Mouse (Mus musculus): ENCODE measurements around the gene Pp2d1. TPM values are rescaled to one million over a fixed set of nuclear protein-coding genes. Genes with fewer than 3 reads are reported as not detected.
"Not testable (repeated sequence)": the region's sequence is repeated elsewhere in the genome, so short reads cannot be mapped to it uniquely, and the experiment has no call there.

Pp2d1 gene
- polyA plus RNA-seq, 1 experiment from 2014 or later, result 0.39 TPM

DNA sequence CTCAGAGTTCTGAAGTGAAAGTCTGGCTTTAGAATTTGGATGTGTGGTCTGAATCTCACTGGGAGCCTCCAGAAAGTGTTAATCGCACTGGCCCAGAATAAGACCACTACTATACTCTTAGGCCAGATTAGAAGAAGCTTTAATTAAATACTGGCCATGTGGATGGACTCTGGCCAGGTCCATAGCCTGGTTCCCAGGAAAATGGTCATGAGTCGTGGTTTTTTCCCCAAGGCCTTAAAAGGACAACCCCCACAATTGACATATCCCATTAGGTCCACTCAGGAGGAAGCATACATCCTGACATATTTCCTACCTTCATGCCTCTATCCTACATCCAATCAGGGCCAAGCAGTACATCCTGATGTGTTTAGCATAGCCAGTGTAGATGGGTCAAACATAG lies 37.9 kb upstream of the Pp2d1 start:
- H3K4me3 ChIP-seq, result no peak overlapping the region
- 89% methylated on average over 2 of the region's 2 CpGs for WGBS
- no peak overlapping the region for H3K9ac ChIP-seq
- no peaks in the 10 kb centered on the region for H3K36me3 ChIP-seq (ENCODE audit: poor library complexity, severe bottlenecking)
- peaks cover 17% of the 10 kb centered on the region for H3K4me1 ChIP-seq
- ATAC-seq, result no peak
- no peak overlapping the region for H3K27ac ChIP-seq
- no peak overlapping the region for H3K4me2 ChIP-seq
- no peaks in the 10 kb centered on the region for H3K27me3 ChIP-seq
- no peaks in the 10 kb centered on the region for H3K9me3 ChIP-seq (replicated peaks)

DNA sequence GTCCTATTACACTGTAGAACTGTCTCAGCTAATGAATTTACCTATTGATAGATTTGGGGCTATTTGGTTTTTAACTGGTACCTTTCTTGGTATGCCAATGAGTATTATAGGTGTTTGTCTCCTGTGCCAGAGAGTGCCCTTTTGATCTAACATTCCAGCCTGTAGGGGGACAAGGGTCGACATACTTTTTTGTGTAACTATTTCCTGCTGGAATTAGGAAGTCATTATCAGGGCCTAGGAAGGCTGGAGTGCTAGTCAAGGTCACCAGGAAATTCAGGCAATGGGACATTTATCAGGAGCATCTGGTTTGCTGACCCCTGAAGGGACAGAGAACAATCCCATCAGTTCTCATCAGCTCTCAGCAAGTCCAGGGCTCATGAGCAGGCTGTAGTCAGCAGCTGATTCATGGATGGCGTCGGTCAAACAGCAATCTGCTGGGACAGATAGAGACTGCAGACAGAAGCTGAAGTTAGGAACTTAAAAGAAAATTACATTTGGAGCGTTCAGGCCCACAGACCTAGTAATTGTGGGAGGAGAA lies 33.8 kb upstream of the Pp2d1 start:
- Histone ChIP-seq H3K36me3 (ENCODE audit: poor library complexity, severe bottlenecking) (no peaks in the 10 kb centered on the region), H3K27ac (no peak overlapping the region), H3K4me2 (no peak overlapping the region), H3K9me3 (replicated peaks) (no peaks in the 10 kb centered on the region), H3K9ac (no peak overlapping the region), H3K4me1 (peaks cover 28% of the 10 kb centered on the region), H3K4me3 (no peak overlapping the region), H3K27me3 (no peaks in the 10 kb centered on the region)
- ATAC-seq, result no peak
- 83% methylated on average over 4 of the region's 4 CpGs for WGBS

DNA sequence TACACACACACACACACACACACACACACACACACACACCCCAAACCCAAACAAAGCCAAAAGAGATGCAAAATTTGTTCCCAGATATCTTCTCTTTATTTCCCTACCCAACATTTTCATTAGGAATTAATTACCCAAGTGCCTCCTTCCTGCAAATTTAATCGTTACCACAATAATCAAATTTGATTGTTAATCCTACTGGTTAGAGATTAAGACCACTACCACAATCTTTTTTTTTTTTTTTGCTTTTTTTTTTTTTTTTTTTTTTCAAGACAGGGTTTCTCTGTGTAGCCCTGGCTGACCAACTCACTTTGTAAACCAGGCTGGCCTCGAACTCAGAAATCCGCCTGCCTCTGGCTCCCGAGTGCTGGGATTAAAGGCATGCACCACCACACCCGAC lies 31.7 kb upstream of the Pp2d1 start:
- not testable (repeated sequence) for H3K9ac ChIP-seq, ATAC-seq

DNA sequence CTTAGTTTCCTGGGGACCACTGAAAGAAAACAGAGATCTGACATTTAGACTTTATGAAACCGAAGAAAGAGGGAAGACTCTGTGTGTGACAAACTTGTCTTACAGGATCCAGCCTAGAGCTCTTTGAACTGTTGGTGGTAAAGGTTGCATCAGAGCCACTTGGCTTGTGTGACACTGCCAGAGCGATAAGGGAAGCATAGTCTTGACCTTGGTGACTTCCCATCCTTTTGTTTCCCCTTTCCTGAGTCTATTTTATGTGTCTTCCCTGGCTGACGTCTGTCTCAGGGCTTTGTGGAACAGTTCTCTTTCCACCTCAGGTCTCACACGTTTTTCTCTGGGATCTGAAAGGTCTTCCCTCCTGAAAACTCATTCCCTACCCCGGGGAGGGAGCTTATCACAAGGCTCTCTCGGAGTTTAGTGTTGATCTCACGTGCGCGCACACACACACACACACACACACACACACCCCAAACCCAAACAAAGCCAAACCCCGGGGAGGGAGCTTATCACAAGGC lies 31.2 kb upstream of the Pp2d1 start:
- no peaks in the 10 kb centered on the region for H3K36me3 ChIP-seq (ENCODE audit: poor library complexity, severe bottlenecking)
- H3K9ac ChIP-seq, result no peak overlapping the region; the same call in 1 of the 2 replicates
- H3K4me3 ChIP-seq, result no peak overlapping the region
- no peak for ATAC-seq
- no peaks in the 10 kb centered on the region for H3K27me3 ChIP-seq
- peak overlapping the region; percentile 51; the same call in 1 of the 2 replicates for H3K27ac ChIP-seq
- 44% methylated on average over 10 of the region's 10 CpGs for WGBS
- H3K9me3 ChIP-seq (replicated peaks), result no peaks in the 10 kb centered on the region
- H3K4me1 ChIP-seq, result peaks cover 32% of the 10 kb centered on the region
- peak overlapping the region; percentile 47 for H3K4me2 ChIP-seq

More for the DNA sequence above, 31.7 kb upstream of the Pp2d1 start:
- H3K4me2 ChIP-seq; H3K27me3 ChIP-seq; H3K9me3 ChIP-seq (replicated peaks); H3K27ac ChIP-seq; H3K36me3 ChIP-seq (ENCODE audit: poor library complexity, severe bottlenecking); H3K4me3 ChIP-seq: not testable (repeated sequence)
- WGBS, result 92% methylated on average over 5 of the region's 5 CpGs
- H3K4me1 ChIP-seq, result peaks cover 30% of the 10 kb centered on the region

DNA sequence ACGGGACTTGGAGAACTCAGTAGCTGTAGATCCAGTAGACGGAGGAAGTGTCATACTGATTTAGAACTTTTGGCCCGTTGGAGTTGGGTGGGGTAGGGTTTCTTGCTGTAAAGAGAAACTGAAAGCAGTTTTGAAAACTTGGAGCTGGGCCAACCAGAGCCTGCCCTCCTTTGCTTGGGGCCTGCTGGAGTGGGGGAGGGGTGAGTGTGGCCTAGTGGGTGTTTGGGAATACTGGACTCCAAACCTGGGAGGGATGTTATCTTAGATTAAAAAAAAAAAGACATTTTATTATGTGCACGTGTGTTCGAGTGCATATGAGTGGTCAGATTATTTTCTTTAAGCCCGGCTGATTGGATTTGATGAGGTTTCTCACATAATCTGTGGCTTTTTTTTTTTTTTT lies 30.6 kb upstream of the Pp2d1 start:
- Histone ChIP-seq H3K4me3 (peak overlapping the region; percentile 10; the same call in 1 of the 2 replicates), H3K4me1 (peaks cover 32% of the 10 kb centered on the region), H3K27me3 (no peaks in the 10 kb centered on the region), H3K36me3 (ENCODE audit: poor library complexity, severe bottlenecking) (no peaks in the 10 kb centered on the region), H3K27ac (peak overlapping the region; percentile 74), H3K9ac (0 out of 2 replicates have a peak overlapping the region, but pooled peaks have one; percentile 30), H3K9me3 (replicated peaks) (no peaks in the 10 kb centered on the region), H3K4me2 (peak overlapping the region; percentile 47)
- WGBS, result 32% methylated on average over 6 of the region's 6 CpGs
- ATAC-seq, result no peak

DNA sequence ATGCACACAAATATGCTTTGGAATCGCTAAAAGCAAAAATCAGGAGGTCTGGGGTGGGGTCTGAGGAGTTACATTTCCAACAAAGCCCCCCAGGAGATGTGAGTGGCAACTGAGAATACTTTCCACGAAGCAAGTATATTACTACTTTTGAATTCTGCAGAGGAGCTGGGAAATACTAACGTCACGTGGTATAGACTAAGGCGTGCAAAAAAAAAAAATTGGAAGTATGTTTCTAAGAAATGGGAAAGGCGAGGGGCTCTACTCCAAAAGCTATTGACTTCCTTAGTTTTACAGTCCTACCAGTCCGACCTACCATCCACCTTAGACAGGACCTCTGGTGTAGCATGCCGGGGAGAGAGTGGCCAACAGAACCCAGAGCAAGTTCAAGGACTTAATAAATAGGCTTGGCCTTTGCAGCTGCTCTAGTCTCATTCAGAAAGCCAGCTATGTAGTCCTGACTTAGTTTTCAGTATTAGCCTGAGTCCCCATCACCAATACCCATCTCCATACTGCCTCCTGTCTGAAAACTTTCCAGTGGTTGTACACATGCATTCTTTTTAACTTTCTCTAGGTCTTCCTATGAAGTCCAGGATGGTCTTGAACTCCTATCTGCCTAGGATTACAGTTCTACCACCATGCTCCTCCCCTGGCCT lies 29.6 kb upstream of the Pp2d1 start:
- WGBS, result 37% methylated on average over 8 of the region's 8 CpGs
- no peaks in the 10 kb centered on the region for H3K27me3 ChIP-seq
- H3K9ac ChIP-seq, result peak overlapping the region; percentile 95
- H3K36me3 ChIP-seq (ENCODE audit: poor library complexity, severe bottlenecking), result no peaks in the 10 kb centered on the region
- peak overlapping the region; percentile 98 for H3K27ac ChIP-seq
- H3K4me3 ChIP-seq, result peak overlapping the region; percentile 81
- no peaks in the 10 kb centered on the region for H3K9me3 ChIP-seq (replicated peaks)
- no peak for ATAC-seq
- H3K4me1 ChIP-seq, result peaks cover 32% of the 10 kb centered on the region
- H3K4me2 ChIP-seq, result peak overlapping the region; percentile 89

DNA sequence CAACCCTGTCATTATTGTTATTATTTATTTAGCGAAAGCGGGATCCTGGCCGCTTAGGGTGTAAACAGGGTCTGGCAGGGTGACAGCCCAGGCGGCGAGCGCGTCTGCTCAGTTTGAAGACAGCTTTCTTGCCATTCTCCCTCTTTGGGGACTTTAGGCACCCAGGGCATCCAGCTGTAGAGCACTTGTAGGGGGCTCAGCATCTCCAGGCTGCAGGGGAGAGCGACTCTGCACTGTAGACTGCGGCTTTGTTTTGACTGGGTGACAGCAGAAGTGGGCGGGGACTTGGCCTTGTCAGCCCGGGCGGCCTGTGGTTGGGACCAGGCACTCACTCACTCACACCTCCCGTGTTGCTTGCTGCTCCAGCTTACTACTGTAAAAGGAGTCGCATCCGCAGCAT lies 28.9 kb upstream of the Pp2d1 start:
- Histone ChIP-seq H3K27me3 (no peaks in the 10 kb centered on the region), H3K36me3 (ENCODE audit: poor library complexity, severe bottlenecking) (no peaks in the 10 kb centered on the region), H3K4me3 (peak overlapping the region; percentile 81), H3K9ac (peak overlapping the region; percentile 95), H3K9me3 (replicated peaks) (no peaks in the 10 kb centered on the region), H3K4me2 (peak overlapping the region; percentile 89), H3K4me1 (peaks cover 32% of the 10 kb centered on the region), H3K27ac (peak overlapping the region; percentile 98)
- peak; percentile 89 for ATAC-seq
- WGBS, result under 1% methylated on average over 15 of the region's 15 CpGs

DNA sequence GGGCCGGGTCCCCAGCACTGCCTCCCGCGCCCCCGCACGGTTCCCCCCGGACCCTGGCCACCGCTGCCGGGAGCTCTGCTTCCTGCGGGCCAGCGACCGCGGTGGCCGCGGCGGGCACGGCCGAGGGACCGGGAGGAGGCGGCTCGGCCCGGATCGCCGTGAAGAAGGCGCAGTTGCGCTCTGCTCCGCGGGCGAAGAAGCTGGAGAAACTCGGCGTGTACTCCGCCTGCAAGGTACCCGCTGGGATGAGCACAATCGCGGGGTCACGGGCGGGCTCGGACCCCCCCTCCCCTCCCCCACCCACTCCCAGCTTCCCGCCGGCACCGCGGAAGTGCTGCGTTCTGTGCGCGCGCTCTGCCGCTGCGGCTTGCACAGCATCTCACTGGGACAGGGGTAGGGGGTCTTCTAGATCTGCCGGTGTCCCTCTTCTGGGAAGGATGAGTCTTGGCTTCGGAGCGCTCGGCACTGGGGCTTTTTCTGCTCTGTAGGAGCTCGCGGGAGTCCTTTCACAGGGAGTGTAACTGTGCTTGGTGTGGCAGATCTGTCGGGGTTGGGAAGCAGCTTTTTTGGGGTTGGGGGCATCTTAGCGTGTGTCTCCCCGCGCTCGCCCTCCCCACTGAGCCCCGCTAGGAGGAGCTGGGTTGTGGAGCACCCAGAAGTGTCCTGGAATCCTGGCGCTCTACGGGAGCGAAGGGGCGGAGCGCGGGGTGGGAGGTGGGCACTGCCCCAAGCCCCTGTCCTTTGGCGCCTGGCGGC lies 28.3 kb upstream of the Pp2d1 start:
- peak overlapping the region; percentile 89 for H3K4me2 ChIP-seq
- H3K36me3 ChIP-seq (ENCODE audit: poor library complexity, severe bottlenecking), result no peaks in the 10 kb centered on the region
- ATAC-seq, result peak; percentile 71
- H3K9me3 ChIP-seq (replicated peaks), result no peaks in the 10 kb centered on the region
- H3K4me3 ChIP-seq, result peak overlapping the region; percentile 81
- H3K9ac ChIP-seq, result peak overlapping the region; percentile 95
- peaks cover 32% of the 10 kb centered on the region for H3K4me1 ChIP-seq
- H3K27ac ChIP-seq, result peak overlapping the region; percentile 98
- WGBS, result under 1% methylated on average over 62 of the region's 67 CpGs
- no peaks in the 10 kb centered on the region for H3K27me3 ChIP-seq

DNA sequence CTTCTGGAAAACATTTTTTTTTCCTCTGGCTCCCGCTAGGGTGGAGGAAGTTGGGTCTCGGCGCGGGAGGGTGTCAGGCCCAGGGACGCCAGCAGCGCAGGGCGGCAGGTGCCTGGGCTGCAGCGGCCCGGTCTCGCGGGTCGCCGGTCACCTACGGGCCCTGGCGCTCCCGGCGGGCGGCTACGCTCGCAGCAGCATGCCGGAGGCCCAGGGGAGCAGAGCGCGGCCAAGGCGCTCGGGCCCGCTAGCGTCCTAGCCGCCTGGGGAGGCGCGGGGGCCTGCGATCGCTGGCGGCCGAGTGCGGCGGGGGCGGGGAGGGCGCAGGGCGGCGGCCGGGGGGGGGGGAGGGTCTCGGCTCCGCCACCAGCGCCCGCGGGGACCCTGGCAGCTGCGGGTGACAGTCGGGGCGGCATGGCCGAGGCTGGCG lies 27.7 kb upstream of the Pp2d1 start:
- peaks cover 32% of the 10 kb centered on the region for H3K4me1 ChIP-seq
- peak overlapping the region; percentile 81 for H3K4me3 ChIP-seq
- peak; percentile 66 for ATAC-seq
- H3K9ac ChIP-seq, result peak overlapping the region; percentile 95
- peak overlapping the region; percentile 89 for H3K4me2 ChIP-seq
- H3K27me3 ChIP-seq, result no peaks in the 10 kb centered on the region
- no peaks in the 10 kb centered on the region for H3K9me3 ChIP-seq (replicated peaks)
- H3K27ac ChIP-seq, result peak overlapping the region; percentile 98
- no peaks in the 10 kb centered on the region for H3K36me3 ChIP-seq (ENCODE audit: poor library complexity, severe bottlenecking)
- under 1% methylated on average over 25 of the region's 51 CpGs for WGBS

DNA sequence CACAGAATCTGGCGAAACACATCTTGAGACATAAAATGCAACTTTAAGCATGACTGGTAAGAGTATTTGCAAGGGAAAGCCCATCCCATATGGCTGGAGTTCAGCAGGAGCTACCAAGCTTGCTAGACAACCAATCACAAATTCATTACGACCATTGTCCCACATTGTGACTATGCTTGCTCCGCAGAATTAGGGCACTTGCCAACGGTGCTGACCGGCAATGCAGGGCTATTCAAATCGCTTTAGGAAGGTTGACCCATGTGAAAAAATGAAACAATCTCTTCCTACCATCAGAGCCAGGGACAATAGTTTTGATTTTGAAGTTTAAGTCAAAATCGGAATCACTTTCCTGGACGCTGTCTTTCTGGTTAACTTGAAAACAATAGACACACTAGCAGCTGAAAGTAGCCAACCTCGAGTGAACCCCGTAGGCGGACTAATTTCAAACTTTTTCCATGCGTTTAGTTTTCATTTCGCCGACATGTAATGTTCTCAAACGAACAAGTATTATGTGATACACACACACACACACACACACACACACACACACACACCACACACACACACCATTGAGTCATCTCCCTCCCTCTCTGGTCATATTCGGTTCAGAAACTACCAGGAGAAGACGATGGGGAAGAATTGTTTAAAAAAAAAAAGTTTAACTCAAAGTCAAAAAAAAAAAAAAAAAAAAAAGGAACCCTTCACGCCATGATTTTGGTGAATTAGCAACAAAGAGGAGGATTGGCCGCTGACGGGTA lies 27.1 kb upstream of the Pp2d1 start, which contains the start of gene Kat2b:
Kat2b (plus strand) TSS at position 701 of the 758 bp plus-strand sequence.
- peak; percentile 5; the same call in 1 of the 2 replicates for ATAC-seq
- Histone ChIP-seq H3K36me3 (ENCODE audit: poor library complexity, severe bottlenecking) (no peaks in the 10 kb centered on the region), H3K27me3 (no peaks in the 10 kb centered on the region), H3K4me3 (peak within 1 kb of the TSS; percentile 81), H3K9me3 (replicated peaks) (no peaks in the 10 kb centered on the region), H3K4me2 (peak within 1 kb of the TSS; percentile 89), H3K27ac (peak within 1 kb of the TSS; percentile 98), H3K4me1 (peaks cover 32% of the 10 kb centered on the region), H3K9ac (peak within 1 kb of the TSS; percentile 95)
- under 1% methylated on average over 20 of the region's 20 CpGs for WGBS

DNA sequence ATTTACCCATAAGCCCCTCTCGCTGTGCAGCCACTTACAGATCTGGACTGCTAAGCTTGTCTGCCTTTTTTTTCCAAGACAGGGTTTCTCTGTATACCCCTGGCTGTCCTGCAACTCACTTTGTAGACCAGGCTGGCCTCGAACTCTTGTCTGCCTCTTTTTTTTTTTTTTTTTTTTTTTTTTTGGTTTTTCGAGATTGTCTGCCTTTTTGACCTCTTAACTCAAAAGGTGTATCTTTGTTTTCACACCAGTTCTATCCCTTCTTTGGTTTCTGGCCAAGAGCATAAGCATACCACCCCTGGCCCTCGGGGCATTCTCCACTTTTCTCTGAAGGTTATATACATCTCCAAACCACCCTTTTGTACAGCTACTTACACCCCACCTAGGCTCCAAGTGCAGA lies 25.6 kb upstream of the Pp2d1 start:
- Histone ChIP-seq H3K9me3 (replicated peaks) (no peaks in the 10 kb centered on the region), H3K4me2 (no peak overlapping the region), H3K4me1 (peaks cover 24% of the 10 kb centered on the region), H3K36me3 (ENCODE audit: poor library complexity, severe bottlenecking) (no peaks in the 10 kb centered on the region), H3K27me3 (no peaks in the 10 kb centered on the region), H3K4me3 (no peak overlapping the region), H3K9ac (no peak overlapping the region), H3K27ac (no peak overlapping the region)
- 89% methylated on average over 4 of the region's 4 CpGs for WGBS
- ATAC-seq, result no peak

Data from forebrain, embryonic 13.5 days (tissue).